Mouse (Mus musculus) lung, postnatal 14 days (tissue): ENCODE measurements at regions not wholly inside any gene's neighbourhood (a gene's known extent, or its start where the extent isn't known, plus 50 kb on each side); places are given as distances from the start of the nearest gene placed in this dataset.

Experiments
- DNase-seq: peaks from one replicate; pipeline ENCODE4 v3.0.0; 2021

GRCm38 (mm10) chr13:47869670-47870532 is 391.1 kb upstream of the Id4 start:
- DNase-seq = peak; percentile 5

- no peak for DNase-seq
Measured at GRCm38 (mm10) chr13:47872645-47873044, 388.4 kb upstream of the Id4 start.

DNA sequence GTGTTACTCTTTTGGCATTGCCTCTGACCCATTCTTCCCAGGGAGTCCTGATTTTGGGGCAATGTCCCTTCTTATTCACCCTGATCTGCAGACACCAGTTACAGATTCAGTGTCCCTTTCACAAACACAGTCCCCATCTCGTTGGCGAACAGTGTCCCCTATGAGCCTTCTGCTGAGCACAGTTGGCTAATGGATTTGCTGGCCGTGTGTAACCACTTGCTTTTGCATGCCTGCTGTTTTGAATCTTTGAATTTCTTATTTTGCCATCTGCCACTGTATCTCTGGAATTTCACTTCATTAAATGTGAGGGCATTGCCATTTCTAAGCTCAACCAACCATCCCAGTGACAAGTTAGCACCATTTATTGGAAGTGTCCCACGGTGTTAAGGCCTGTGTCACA is 368.5 kb upstream of the Id4 start:
- no peak for DNase-seq

DNA sequence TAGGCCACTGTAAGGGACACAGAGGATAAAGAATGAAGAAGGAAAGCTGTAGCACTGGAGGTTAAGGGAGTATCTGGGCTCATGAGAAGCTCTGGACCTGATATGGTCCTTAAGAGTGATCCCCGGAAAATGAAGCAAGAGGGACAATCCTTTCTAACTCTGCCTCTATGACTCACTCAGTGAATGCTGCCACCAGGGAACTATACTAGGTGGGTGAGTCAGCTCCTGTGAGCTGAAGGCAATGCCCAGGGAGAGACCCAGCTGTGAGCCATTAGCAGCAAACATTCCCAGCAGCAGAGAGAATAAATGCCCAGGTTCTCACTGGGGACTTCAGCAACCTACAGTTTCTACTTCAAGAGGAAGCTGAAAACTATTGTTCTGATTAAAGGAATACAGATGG is 366.7 kb upstream of the Id4 start:
- no peak for DNase-seq

- DNase-seq = no peak
Measured at GRCm38 (mm10) chr13:47895256-47895655, 365.8 kb upstream of the Id4 start.

DNA sequence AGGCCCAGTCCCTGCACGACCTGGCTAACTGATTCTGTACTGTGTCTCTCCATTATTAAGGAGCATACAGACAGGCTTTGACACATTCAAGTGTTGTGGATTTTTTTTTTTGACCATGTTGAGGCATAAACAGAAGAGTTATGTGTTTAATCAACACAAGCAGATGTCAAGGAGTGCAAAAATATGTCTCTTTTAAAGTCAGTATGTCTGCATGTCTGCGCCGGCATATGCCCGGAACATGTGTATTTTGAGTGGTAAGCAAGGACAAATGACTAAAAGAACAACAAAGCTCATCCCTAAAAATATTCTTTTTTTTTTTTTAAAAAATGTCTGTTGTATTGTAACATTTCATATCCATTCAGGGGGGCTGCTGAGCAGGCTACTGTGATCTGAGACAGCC is 364.4 kb upstream of the Id4 start:
- no peak for DNase-seq

- no peak for DNase-seq
Measured at GRCm38 (mm10) chr13:47909851-47910530, 351.0 kb upstream of the Id4 start.

GRCm38 (mm10) chr13:47910531-47910910 is 350.5 kb upstream of the Id4 start:
- DNase-seq = no peak

- DNase-seq = peak; percentile 35
Measured at GRCm38 (mm10) chr13:47916456-47916855, 344.6 kb upstream of the Id4 start.

- no peak for DNase-seq
Measured at GRCm38 (mm10) chr13:47917370-47917769, 343.7 kb upstream of the Id4 start.

DNA sequence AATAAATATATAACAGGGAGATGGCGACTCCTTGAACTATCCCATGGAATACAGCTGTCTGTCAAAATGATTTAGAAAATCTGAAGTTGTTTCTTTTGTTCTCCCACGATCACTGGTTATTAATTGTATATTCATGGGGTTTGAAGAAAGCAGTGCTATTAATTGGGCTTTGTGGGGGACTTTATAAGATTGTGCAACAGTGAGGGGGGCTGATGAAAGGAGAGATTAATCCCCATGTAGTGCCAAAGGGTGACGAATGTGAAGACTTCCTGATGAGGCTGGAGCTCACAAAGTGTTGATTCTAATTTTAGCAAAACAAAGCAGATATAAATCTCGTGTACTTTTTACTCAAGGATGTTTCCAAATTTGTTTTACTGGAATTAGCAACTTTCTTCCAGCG is 340.0 kb upstream of the Id4 start:
- DNase-seq = no peak

- DNase-seq = no peak
Measured at GRCm38 (mm10) chr13:47940696-47941095, 320.3 kb upstream of the Id4 start.

- peak; percentile 3 for DNase-seq
Measured at GRCm38 (mm10) chr13:47942368-47942787, 318.6 kb upstream of the Id4 start.

GRCm38 (mm10) chr13:47943645-47944044 is 317.4 kb upstream of the Id4 start:
- no peak for DNase-seq

DNA sequence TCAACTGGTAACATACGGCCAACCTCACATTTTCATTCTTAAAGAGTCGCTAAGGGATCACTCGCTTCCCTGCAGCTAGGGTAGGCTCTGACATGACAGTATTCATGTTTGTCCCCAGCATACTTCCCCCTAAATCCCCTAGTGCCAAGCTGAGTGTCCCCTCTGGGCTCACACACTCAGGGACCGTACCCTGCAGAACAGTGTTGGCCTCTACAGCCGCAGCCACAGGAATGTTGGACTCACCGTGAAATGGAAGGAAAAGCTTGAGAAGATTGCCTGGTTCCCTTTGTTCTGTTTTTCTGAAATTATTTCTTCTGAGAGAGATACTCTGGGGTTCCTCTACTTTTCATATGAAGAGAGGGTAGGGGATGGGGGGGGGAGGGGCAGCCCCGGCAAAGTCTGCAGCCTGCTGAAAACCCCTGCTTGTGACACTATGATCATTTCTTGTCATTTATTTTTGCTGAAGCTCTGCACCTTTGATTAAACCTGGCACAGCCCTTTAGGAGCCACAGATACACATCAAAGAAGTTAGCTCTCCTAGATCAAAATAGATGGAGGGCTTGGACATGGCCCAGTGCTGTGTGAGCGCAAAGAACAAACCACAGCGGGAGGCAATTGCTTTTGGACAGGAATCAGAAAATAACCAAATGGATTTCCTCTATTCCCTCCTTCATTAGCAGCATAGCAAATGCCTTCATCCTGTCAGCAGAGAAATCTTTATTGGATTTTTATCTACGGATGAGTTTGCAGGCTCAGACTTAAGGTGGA is 312.7 kb upstream of the Id4 start:
- DNase-seq = peak; percentile 4

GRCm38 (mm10) chr13:47950456-47950855 is 310.6 kb upstream of the Id4 start:
- DNase-seq = no peak

DNA sequence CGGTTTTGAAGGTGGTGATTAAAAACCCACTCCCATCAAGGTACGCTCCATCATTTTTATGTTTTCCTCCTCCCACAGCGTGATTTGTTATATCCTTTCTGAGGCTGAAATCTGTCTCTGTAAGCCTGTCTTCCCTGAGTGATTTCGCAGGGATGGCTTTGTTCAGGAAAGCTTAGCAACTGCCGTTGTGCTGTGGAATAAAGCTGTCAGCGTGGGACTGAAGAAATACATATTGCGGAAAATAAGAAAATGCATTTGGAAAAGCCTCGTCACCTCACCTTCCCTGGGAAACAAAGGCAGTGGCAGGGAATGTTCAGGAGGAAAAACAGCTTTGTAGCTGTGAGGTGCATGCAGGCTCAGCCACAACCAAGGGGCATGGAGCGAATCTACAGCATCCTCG is 310.0 kb upstream of the Id4 start:
- no peak for DNase-seq

- DNase-seq = no peak
Measured at GRCm38 (mm10) chr13:47952946-47953345, 308.1 kb upstream of the Id4 start.

DNA sequence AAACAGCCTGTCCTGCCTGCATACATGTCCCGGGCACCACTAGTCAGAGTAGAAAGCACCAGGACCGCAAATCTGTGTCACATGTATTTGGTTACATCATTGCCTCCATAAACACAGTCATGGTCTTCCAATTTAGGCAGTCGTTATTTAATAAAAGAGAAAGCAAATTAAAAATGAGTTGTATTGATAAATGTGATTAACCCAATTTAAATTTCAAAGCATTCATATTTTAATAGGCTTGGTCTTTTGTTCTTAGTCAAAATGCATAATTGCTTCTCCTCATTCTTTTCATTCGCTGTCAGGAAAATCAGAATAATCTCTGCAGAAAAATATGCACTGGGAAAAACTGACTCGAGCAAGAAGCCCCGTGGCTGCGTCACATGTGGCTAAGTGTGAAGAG is 307.3 kb upstream of the Id4 start:
- no peak for DNase-seq

DNA sequence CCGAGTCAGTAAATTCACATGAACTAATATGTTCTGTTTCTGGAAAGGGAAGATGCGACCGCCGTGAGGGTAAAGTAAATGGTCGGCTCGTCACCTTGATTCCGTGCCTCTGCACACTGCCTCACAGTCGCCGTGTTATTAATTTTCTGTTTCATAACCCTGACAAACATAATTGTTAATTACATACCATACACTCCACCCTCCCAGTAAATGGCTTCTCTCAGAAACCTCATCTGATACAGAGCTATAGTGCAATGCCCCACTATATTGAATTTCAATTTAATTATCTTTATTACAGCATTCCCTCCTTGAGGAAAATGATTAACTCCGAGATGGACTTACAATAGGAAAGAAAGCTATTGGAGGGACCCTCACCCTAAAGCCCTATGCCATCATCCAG is 305.5 kb upstream of the Id4 start:
- no peak for DNase-seq

- DNase-seq = no peak
Measured at GRCm38 (mm10) chr13:47957662-47958061, 303.4 kb upstream of the Id4 start.

GRCm38 (mm10) chr13:47974216-47974615 is 286.8 kb upstream of the Id4 start:
- no peak for DNase-seq

GRCm38 (mm10) chr13:47974756-47975515 is 286.1 kb upstream of the Id4 start:
- DNase-seq = peak; percentile 19
